Mouse (Mus musculus) lung, embryonic 16.5 days (tissue): Measurements from ENCODE around the gene BC053393. TPM values are rescaled to one million over a fixed set of nuclear protein-coding genes. Genes with fewer than 3 reads are reported as not detected.

ENCODE experiments used
- ATAC-seq: fragments of 200-750 bp; cut with Nextera tagmentation; 2 replicates; pipeline ENCODE4 v1.8.0; 2017; ENCODE audit warnings: low read depth, mild to moderate bottlenecking, moderate library complexity
- H3K27ac ChIP-seq: fragments of 300-500 bp; sonication (generic); 2 replicates; pipeline ENCODE4 v1.5.1; 2014; ENCODE audit warnings: mild to moderate bottlenecking, control low read depth, low read length
- H3K27me3 ChIP-seq: fragments of 300-500 bp; sonication (generic); 2 replicates; pipeline ENCODE4 v1.6.1; 2014; ENCODE audit warnings: low read depth, low read length, mixed read lengths; ENCODE audit not compliant: control insufficient read depth, insufficient read depth
- H3K36me3 ChIP-seq: fragments of 300-500 bp; sonication (generic); 2 replicates; pipeline ENCODE4 v1.6.1; 2014; ENCODE audit warnings: low read length; ENCODE audit not compliant: control insufficient read depth, insufficient read depth
- H3K4me1 ChIP-seq: fragments of 300-500 bp; sonication (generic); replicated peaks from 2 replicates; pipeline ENCODE4 v1.6.1; 2014; ENCODE audit warnings: low read length, mixed read lengths; ENCODE audit not compliant: control insufficient read depth, insufficient read depth
- H3K4me2 ChIP-seq: fragments of 300-500 bp; sonication (generic); 2 replicates; pipeline ENCODE4 v1.6.1; 2014; ENCODE audit warnings: low read depth, low read length, control low read depth
- H3K4me3 ChIP-seq: fragments of 300-500 bp; sonication (generic); 2 replicates; pipeline ENCODE4 v1.5.1; 2014; ENCODE audit warnings: mild to moderate bottlenecking, low read length, control low read depth
- H3K9ac ChIP-seq: fragments of 300-500 bp; sonication (generic); 2 replicates; pipeline ENCODE4 v1.6.1; 2014; ENCODE audit warnings: low read length, control low read depth
- H3K9me3 ChIP-seq: fragments of 300-500 bp; sonication (generic); 2 replicates; pipeline ENCODE4 v1.6.1; 2016; ENCODE audit warnings: low read length; ENCODE audit not compliant: control insufficient read depth
- WGBS: fragments of 180-500 bp; shearing (Covaris S2); extraction: QIAGEN DNeasy Blood & Tissue Kit; methylation state at CpG from one replicate; pipeline ENCODE4 v1.1.7; 2014; 5-methylcytosine and 5-hydroxymethylcytosine counted together
- polyA plus RNA-seq: library from polyadenylated mRNA; unstranded; fragments of >200 nt; fragmentation: Nextera tagmentation; extraction: Ambion mirVana; gene quantifications from 2 replicates; pipeline ENCODE4 v1.2.1, GENCODE M21; 2015

BC053393 gene
- polyA plus RNA-seq, 1 experiment from 2014 or later = not detected

GRCm38 (mm10) chr11:46565967-46566366, 5.4 kb upstream of the BC053393 start:
- H3K4me3 ChIP-seq = no peak overlapping the region
- 89% methylated on average over 2 of the region's 2 CpGs for WGBS
- no peaks in the 10 kb centered on the region for H3K27me3 ChIP-seq
- 0 out of 2 replicates have a peak, but pooled peaks cover 4% of the 10 kb centered on the region for H3K4me1 ChIP-seq
- no peak overlapping the region for H3K27ac ChIP-seq
- no peak overlapping the region for H3K9ac ChIP-seq
- H3K4me2 ChIP-seq = no peak overlapping the region
- ATAC-seq = no peak
- no peaks in the 10 kb centered on the region for H3K36me3 ChIP-seq
- no peaks in the 10 kb centered on the region for H3K9me3 ChIP-seq

- no peak overlapping the region for H3K27ac ChIP-seq
- H3K27me3 ChIP-seq = no peaks in the 10 kb centered on the region
- no peak overlapping the region for H3K4me2 ChIP-seq
- H3K4me1 ChIP-seq = 0 out of 2 replicates have a peak, but pooled peaks cover 4% of the 10 kb centered on the region
- no peaks in the 10 kb centered on the region for H3K36me3 ChIP-seq
- WGBS = 70% methylated on average over 1 of the region's 1 CpGs
- H3K9me3 ChIP-seq = no peaks in the 10 kb centered on the region
- no peak overlapping the region for H3K9ac ChIP-seq
- no peak overlapping the region for H3K4me3 ChIP-seq
- no peak for ATAC-seq
These were observed 2.2 kb upstream of the BC053393 start for GRCm38 (mm10) chr11:46569107-46569506.

- no peak for ATAC-seq
- 44% methylated on average over 5 of the region's 5 CpGs for WGBS
These were observed 7.5 kb downstream of the BC053393 start for GRCm38 (mm10) chr11:46578771-46579281.

DNA sequence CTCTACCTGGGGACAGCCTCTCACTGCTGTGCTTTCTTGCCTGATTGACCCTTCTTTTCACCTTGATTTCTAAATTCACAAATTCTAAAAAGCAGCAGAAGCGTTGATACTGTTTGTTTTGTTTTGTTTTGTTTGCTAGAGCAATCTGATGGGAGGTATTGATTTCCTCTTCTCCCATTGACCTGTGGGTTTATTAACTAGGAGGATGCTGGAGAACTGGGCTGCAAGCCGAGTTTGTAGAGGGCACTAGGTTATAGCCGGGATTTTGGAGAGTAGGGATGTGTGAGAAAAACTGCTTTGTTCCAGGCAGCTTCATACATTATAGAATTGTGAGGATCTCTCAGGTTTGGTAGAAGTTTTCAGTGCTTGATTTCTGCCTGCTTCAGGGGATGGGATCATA, 9.1 kb downstream of the BC053393 start:
- Histone ChIP-seq H3K4me3 (no peak overlapping the region), H3K27ac (no peak overlapping the region), H3K27me3 (no peaks in the 10 kb centered on the region), H3K4me1 (no peaks in the 10 kb centered on the region), H3K9ac (no peak overlapping the region), H3K36me3 (no peaks in the 10 kb centered on the region), H3K9me3 (no peaks in the 10 kb centered on the region), H3K4me2 (no peak overlapping the region)
- ATAC-seq = no peak
- 66% methylated on average over 3 of the region's 3 CpGs for WGBS

More at GRCm38 (mm10) chr11:46578771-46579281, 7.5 kb downstream of the BC053393 start:
- Histone ChIP-seq H3K4me3 (no peak overlapping the region), H3K27me3 (no peaks in the 10 kb centered on the region), H3K27ac (no peak overlapping the region), H3K9me3 (no peaks in the 10 kb centered on the region), H3K36me3 (no peaks in the 10 kb centered on the region), H3K9ac (no peak overlapping the region), H3K4me2 (no peak overlapping the region), H3K4me1 (no peaks in the 10 kb centered on the region)

GRCm38 (mm10) chr11:46582741-46583140, 11.4 kb downstream of the BC053393 start:
- no peak for ATAC-seq

GRCm38 (mm10) chr11:46592416-46592815, 21.1 kb downstream of the BC053393 start:
- H3K9ac ChIP-seq = no peak overlapping the region
- H3K36me3 ChIP-seq = no peaks in the 10 kb centered on the region
- ATAC-seq = no peak
- no peak overlapping the region for H3K4me2 ChIP-seq
- 71% methylated on average over 2 of the region's 2 CpGs for WGBS
- H3K27me3 ChIP-seq = no peaks in the 10 kb centered on the region
- no peak overlapping the region for H3K27ac ChIP-seq
- no peaks in the 10 kb centered on the region for H3K4me1 ChIP-seq
- no peak overlapping the region for H3K4me3 ChIP-seq
- no peaks in the 10 kb centered on the region for H3K9me3 ChIP-seq

More at GRCm38 (mm10) chr11:46582741-46583140, 11.4 kb downstream of the BC053393 start:
- Histone ChIP-seq H3K27me3 (no peaks in the 10 kb centered on the region), H3K27ac (no peak overlapping the region), H3K9ac (no peak overlapping the region), H3K9me3 (no peaks in the 10 kb centered on the region), H3K36me3 (no peaks in the 10 kb centered on the region), H3K4me2 (no peak overlapping the region), H3K4me1 (no peaks in the 10 kb centered on the region), H3K4me3 (no peak overlapping the region)
- 68% methylated on average over 5 of the region's 5 CpGs for WGBS

- no peaks in the 10 kb centered on the region for H3K36me3 ChIP-seq
- no peak overlapping the region for H3K9ac ChIP-seq
- no peaks in the 10 kb centered on the region for H3K4me1 ChIP-seq
- H3K4me2 ChIP-seq = no peak overlapping the region
- H3K9me3 ChIP-seq = no peaks in the 10 kb centered on the region
- 95% methylated on average over 1 of the region's 1 CpGs for WGBS
- H3K4me3 ChIP-seq = no peak overlapping the region
- no peak overlapping the region for H3K27ac ChIP-seq
- ATAC-seq = no peak
- no peaks in the 10 kb centered on the region for H3K27me3 ChIP-seq
These were observed 48.6 kb downstream of the BC053393 start for GRCm38 (mm10) chr11:46619929-46620328.

- Histone ChIP-seq H3K4me3 (no peak overlapping the region), H3K9ac (no peak overlapping the region), H3K36me3 (no peaks in the 10 kb centered on the region), H3K4me2 (no peak overlapping the region), H3K27me3 (no peaks in the 10 kb centered on the region), H3K9me3 (no peaks in the 10 kb centered on the region), H3K4me1 (no peaks in the 10 kb centered on the region), H3K27ac (no peak overlapping the region)
- no peak for ATAC-seq
- 54% methylated on average over 7 of the region's 7 CpGs for WGBS
These were observed 49.3 kb downstream of the BC053393 start for GRCm38 (mm10) chr11:46620414-46621168.

- Histone ChIP-seq H3K27me3 (no peaks in the 10 kb centered on the region), H3K36me3 (no peaks in the 10 kb centered on the region), H3K9ac (no peak within 1 kb of the TSS), H3K27ac (no peak within 1 kb of the TSS), H3K4me1 (no peaks in the 10 kb centered on the region), H3K9me3 (no peaks in the 10 kb centered on the region), H3K4me2 (no peak within 1 kb of the TSS), H3K4me3 (no peak within 1 kb of the TSS)
- no peak for ATAC-seq
- 62% methylated on average over 2 of the region's 2 CpGs for WGBS
These were observed 58.0 kb downstream of the BC053393 start, which contains the start of gene Dppa1 for GRCm38 (mm10) chr11:46629211-46629795. Gene Dppa1, minus strand, starts transcription at chr11:46629261.
